Mouse (Mus musculus): ENCODE results near the gene Gna12. TPM values are rescaled to one million over a fixed set of nuclear protein-coding genes. Genes with fewer than 3 reads are reported as not detected.

The Gna12 gene
- polyA plus RNA-seq, 1 experiment: 34.8 TPM

DNA sequence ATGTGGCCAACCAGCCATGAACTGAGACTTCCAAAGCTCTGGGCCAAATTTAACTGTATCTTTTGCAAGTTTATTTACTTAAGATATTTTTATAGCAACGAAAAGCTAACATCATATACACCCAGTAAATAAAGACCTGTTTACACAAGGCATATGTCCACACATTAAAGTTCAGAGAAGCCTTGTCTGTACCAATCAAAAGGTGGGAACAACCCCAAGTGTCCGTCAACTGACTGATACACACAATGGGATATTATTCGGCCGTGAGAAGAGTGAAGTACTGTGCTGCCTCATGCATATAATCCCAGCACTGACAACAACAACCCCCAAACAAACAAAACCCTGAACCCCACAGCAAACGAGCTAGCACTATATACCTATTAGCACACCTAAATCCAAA is 18.2 kb downstream of the Gna12 start:
- Histone ChIP-seq H3K36me3 (ENCODE audit: control insufficient read depth, insufficient read depth, low read length) (no peaks in the 10 kb centered on the region), H3K27ac (ENCODE audit: insufficient read depth, low read depth, low read length) (0 out of 2 replicates have a peak overlapping the region, but pooled peaks have one; percentile 4), H3K27me3 (ENCODE audit: control insufficient read depth, insufficient read depth, low read length) (no peaks in the 10 kb centered on the region), H3K4me3 (ENCODE audit: low read depth, low read length) (no peak overlapping the region), H3K4me1 (ENCODE audit: control insufficient read depth, insufficient read depth, insufficient read length, low read length) (peaks cover 14% of the 10 kb centered on the region; the same call in 1 of the 2 replicates)
- WGBS: 23% methylated on average over 5 of the region's 5 CpGs
- no peak for TF ChIP-seq CTCF (IDR thresholded peaks at IDR 0.05; ENCODE audit: extremely low read depth, insufficient read length, insufficient replicate concordance, low read depth, low read length)
- TF ChIP-seq POLR2A (IDR thresholded peaks at IDR 0.05; ENCODE audit: low read depth, low read length): no peak

GRCm38 (mm10) chr5:140811390-140811789 is 18.8 kb downstream of the Gna12 start:
- Histone ChIP-seq H3K4me3 (ENCODE audit: low read depth, low read length) (no peak overlapping the region), H3K36me3 (ENCODE audit: control insufficient read depth, insufficient read depth, low read length) (no peaks in the 10 kb centered on the region), H3K27me3 (ENCODE audit: control insufficient read depth, insufficient read depth, low read length) (no peaks in the 10 kb centered on the region), H3K27ac (ENCODE audit: insufficient read depth, low read depth, low read length) (no peak overlapping the region), H3K4me1 (ENCODE audit: control insufficient read depth, insufficient read depth, insufficient read length, low read length) (peaks cover 12% of the 10 kb centered on the region; the same call in 1 of the 2 replicates)
- TF ChIP-seq CTCF (IDR thresholded peaks at IDR 0.05; ENCODE audit: extremely low read depth, insufficient read length, insufficient replicate concordance, low read depth, low read length): no peak
- TF ChIP-seq POLR2A (IDR thresholded peaks at IDR 0.05; ENCODE audit: low read depth, low read length): no peak
- WGBS: 41% methylated on average over 2 of the region's 2 CpGs

GRCm38 (mm10) chr5:140806939-140807338 is 23.3 kb downstream of the Gna12 start:
- no peaks in the 10 kb centered on the region for H3K36me3 ChIP-seq (ENCODE audit: control insufficient read depth, insufficient read depth, low read length)
- no peak overlapping the region for H3K4me3 ChIP-seq (ENCODE audit: low read depth, low read length)
- no peak overlapping the region for H3K27ac ChIP-seq (ENCODE audit: insufficient read depth, low read depth, low read length)
- TF ChIP-seq POLR2A (IDR thresholded peaks at IDR 0.05; ENCODE audit: low read depth, low read length): no peak
- TF ChIP-seq CTCF (IDR thresholded peaks at IDR 0.05; ENCODE audit: extremely low read depth, insufficient read length, insufficient replicate concordance, low read depth, low read length): no peak
- no peaks in the 10 kb centered on the region for H3K27me3 ChIP-seq (ENCODE audit: control insufficient read depth, insufficient read depth, low read length)
- 58% methylated on average over 2 of the region's 2 CpGs for WGBS
- H3K4me1 ChIP-seq (ENCODE audit: control insufficient read depth, insufficient read depth, insufficient read length, low read length): no peaks in the 10 kb centered on the region

DNA sequence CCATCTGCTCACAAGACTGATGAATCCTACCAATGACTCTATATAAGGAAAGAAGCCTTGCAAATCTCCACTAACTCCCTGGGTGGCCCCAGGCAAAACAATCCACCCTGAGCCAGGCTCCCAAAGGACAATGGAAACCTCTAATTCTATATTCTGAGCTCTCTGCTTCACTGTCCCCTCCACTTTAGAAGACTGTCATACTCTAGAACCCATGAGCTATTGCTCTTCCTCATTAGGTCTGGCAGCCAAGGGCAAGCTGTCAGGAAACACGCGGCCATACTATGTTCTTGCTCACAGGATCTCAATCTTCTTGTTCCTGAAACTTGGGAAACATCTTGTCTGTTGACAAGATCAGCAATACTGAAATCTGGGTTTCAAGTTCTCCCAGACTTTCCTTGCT is 24.0 kb downstream of the Gna12 start:
- Histone ChIP-seq H3K27me3 (ENCODE audit: control insufficient read depth, insufficient read depth, low read length) (no peaks in the 10 kb centered on the region), H3K4me3 (ENCODE audit: low read depth, low read length) (no peak overlapping the region), H3K27ac (ENCODE audit: insufficient read depth, low read depth, low read length) (no peak overlapping the region), H3K36me3 (ENCODE audit: control insufficient read depth, insufficient read depth, low read length) (no peaks in the 10 kb centered on the region), H3K4me1 (ENCODE audit: control insufficient read depth, insufficient read depth, insufficient read length, low read length) (no peaks in the 10 kb centered on the region)
- 67% methylated on average over 2 of the region's 2 CpGs for WGBS
- TF ChIP-seq POLR2A (IDR thresholded peaks at IDR 0.05; ENCODE audit: low read depth, low read length) (no peak), CTCF (IDR thresholded peaks at IDR 0.05; ENCODE audit: extremely low read depth, insufficient read length, insufficient replicate concordance, low read depth, low read length) (no peak)

DNA sequence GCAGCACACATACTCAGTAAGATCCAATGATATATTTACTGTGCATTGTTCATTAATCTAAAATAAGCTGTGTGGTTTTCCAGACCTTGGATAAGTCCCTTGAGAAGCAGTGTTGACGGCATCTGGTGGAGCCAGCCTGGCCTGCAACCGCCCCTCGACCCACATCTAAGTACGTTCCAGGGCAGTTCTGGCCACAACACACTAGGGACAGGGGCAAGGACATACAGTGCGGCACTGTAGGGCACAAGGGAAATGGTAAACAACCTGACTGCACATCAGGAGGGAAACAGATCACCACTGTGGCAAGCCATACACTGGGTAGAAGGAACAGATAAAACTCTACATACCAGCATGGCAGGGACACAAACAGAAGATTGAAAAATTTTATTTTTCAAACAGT is 28.4 kb downstream of the Gna12 start:
- no peak overlapping the region for H3K27ac ChIP-seq (ENCODE audit: insufficient read depth, low read depth, low read length)
- WGBS: 86% methylated on average over 5 of the region's 5 CpGs
- no peaks in the 10 kb centered on the region for H3K36me3 ChIP-seq (ENCODE audit: control insufficient read depth, insufficient read depth, low read length)
- H3K4me3 ChIP-seq (ENCODE audit: low read depth, low read length): no peak overlapping the region
- 0 out of 2 replicates have a peak, but pooled peaks cover 2% of the 10 kb centered on the region for H3K4me1 ChIP-seq (ENCODE audit: control insufficient read depth, insufficient read depth, insufficient read length, low read length)
- TF ChIP-seq CTCF (IDR thresholded peaks at IDR 0.05; ENCODE audit: extremely low read depth, insufficient read length, insufficient replicate concordance, low read depth, low read length): no peak
- no peak for TF ChIP-seq POLR2A (IDR thresholded peaks at IDR 0.05; ENCODE audit: low read depth, low read length)
- no peaks in the 10 kb centered on the region for H3K27me3 ChIP-seq (ENCODE audit: control insufficient read depth, insufficient read depth, low read length)

GRCm38 (mm10) chr5:140800288-140800923 is 29.8 kb downstream of the Gna12 start:
- TF ChIP-seq CTCF (IDR thresholded peaks at IDR 0.05; ENCODE audit: extremely low read depth, insufficient read length, insufficient replicate concordance, low read depth, low read length) (no peak), POLR2A (IDR thresholded peaks at IDR 0.05; ENCODE audit: low read depth, low read length) (no peak)
- Histone ChIP-seq H3K27ac (ENCODE audit: insufficient read depth, low read depth, low read length) (no peak overlapping the region), H3K4me1 (ENCODE audit: control insufficient read depth, insufficient read depth, insufficient read length, low read length) (0 out of 2 replicates have a peak, but pooled peaks cover 2% of the 10 kb centered on the region), H3K27me3 (ENCODE audit: control insufficient read depth, insufficient read depth, low read length) (no peaks in the 10 kb centered on the region), H3K36me3 (ENCODE audit: control insufficient read depth, insufficient read depth, low read length) (no peaks in the 10 kb centered on the region), H3K4me3 (ENCODE audit: low read depth, low read length) (no peak overlapping the region)
- WGBS: 71% methylated on average over 6 of the region's 6 CpGs

GRCm38 (mm10) chr5:140799190-140799589 is 31.0 kb downstream of the Gna12 start:
- no peak for TF ChIP-seq POLR2A (IDR thresholded peaks at IDR 0.05; ENCODE audit: low read depth, low read length)
- TF ChIP-seq CTCF (IDR thresholded peaks at IDR 0.05; ENCODE audit: extremely low read depth, insufficient read length, insufficient replicate concordance, low read depth, low read length): no peak
- no peak overlapping the region for H3K27ac ChIP-seq (ENCODE audit: insufficient read depth, low read depth, low read length)
- H3K4me3 ChIP-seq (ENCODE audit: low read depth, low read length): no peak overlapping the region
- H3K27me3 ChIP-seq (ENCODE audit: control insufficient read depth, insufficient read depth, low read length): no peaks in the 10 kb centered on the region
- 0 out of 2 replicates have a peak, but pooled peaks cover 2% of the 10 kb centered on the region for H3K4me1 ChIP-seq (ENCODE audit: control insufficient read depth, insufficient read depth, insufficient read length, low read length)
- no peaks in the 10 kb centered on the region for H3K36me3 ChIP-seq (ENCODE audit: control insufficient read depth, insufficient read depth, low read length)
- WGBS: 74% methylated on average over 2 of the region's 2 CpGs
